Mouse (Mus musculus) stomach, embryonic 14.5 days (tissue): ENCODE results near the gene Psmb7. TPM values are rescaled to one million over a fixed set of nuclear protein-coding genes. Genes with fewer than 3 reads are reported as not detected.

Experiments
- ATAC-seq: fragments of 200-750 bp; cut with Nextera tagmentation; 2 replicates; pipeline ENCODE4 v1.8.0; 2017; ENCODE audit warnings: low read depth, moderate TSS enrichment; ENCODE audit not compliant: insufficient number of reproducible peaks, insufficient read depth, low FRiP score
- H3K27ac ChIP-seq: fragments of 300-500 bp; sonication (generic); 2 replicates; pipeline ENCODE4 v1.5.1; 2014; ENCODE audit warnings: mild to moderate bottlenecking, low read length, moderate library complexity, mixed read lengths
- H3K27me3 ChIP-seq: fragments of 300-500 bp; sonication (generic); 2 replicates; pipeline ENCODE4 v1.6.1; 2014; ENCODE audit warnings: low read length, control low read depth, mixed read lengths; ENCODE audit not compliant: control insufficient read depth, insufficient read depth
- H3K36me3 ChIP-seq: fragments of 300-500 bp; sonication (generic); 2 replicates; pipeline ENCODE4 v1.6.1; 2014; ENCODE audit warnings: mild to moderate bottlenecking, control low read depth, low read length, moderate library complexity, mixed read lengths; ENCODE audit not compliant: control insufficient read depth, insufficient read depth
- H3K4me1 ChIP-seq: fragments of 300-500 bp; sonication (generic); 2 replicates; pipeline ENCODE4 v1.6.1; 2014; ENCODE audit warnings: low read length, control low read depth, mixed read lengths; ENCODE audit not compliant: control insufficient read depth, insufficient read depth
- H3K4me2 ChIP-seq: fragments of 300-500 bp; sonication (generic); replicated peaks from 2 replicates; pipeline ENCODE4 v1.6.1; 2014; ENCODE audit warnings: low read depth, low read length, control low read depth
- H3K4me3 ChIP-seq: fragments of 300-500 bp; sonication (generic); 2 replicates; pipeline ENCODE4 v1.5.1; 2014; ENCODE audit warnings: low read depth, low read length, control low read depth
- H3K9ac ChIP-seq: fragments of 300-500 bp; sonication (generic); replicated peaks from 2 replicates; pipeline ENCODE4 v1.6.1; 2014; ENCODE audit warnings: low read depth, mild to moderate bottlenecking, control low read depth, low read length, moderate library complexity, mixed read lengths
- H3K9me3 ChIP-seq: fragments of 300-500 bp; sonication (generic); 2 replicates; pipeline ENCODE4 v1.6.1; 2016; ENCODE audit warnings: low read depth, low read length, control low read depth; ENCODE audit not compliant: control insufficient read depth
- WGBS: fragments of 180-500 bp; shearing (Covaris S2); extraction: QIAGEN DNeasy Blood & Tissue Kit; methylation state at CpG from one replicate; pipeline ENCODE4 v1.1.7; 2014; 5-methylcytosine and 5-hydroxymethylcytosine counted together
- polyA plus RNA-seq: library from polyadenylated mRNA; unstranded; fragments of >200 nt; fragmentation: Nextera tagmentation; extraction: Ambion mirVana; gene quantifications from 2 replicates; pipeline ENCODE4 v1.2.1, GENCODE M21; 2014

Psmb7 gene
- polyA plus RNA-seq, 1 experiment from 2014 or later: 242 TPM

DNA sequence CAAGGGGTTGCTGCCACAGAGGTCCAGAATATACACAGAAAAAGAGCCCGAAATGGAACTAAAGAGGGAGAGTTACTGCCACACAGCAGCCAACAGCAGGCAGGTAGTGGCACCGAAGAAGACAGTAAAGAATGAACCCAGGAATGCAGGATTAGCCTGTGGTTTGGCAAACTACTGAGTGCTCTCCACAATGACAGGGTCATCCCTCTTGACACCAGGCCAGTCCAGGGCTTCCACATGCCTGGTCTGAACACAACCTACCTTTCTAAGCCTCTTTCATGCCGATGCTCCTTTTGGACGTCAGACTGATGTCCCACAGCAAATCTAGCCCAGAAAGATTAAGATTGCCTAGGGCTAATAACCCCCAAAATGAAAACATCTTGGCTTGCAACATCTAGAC is 15.1 kb downstream of the Psmb7 start:
- no peaks in the 10 kb centered on the region for H3K27me3 ChIP-seq
- no peak overlapping the region for H3K4me2 ChIP-seq
- no peak overlapping the region for H3K9ac ChIP-seq
- H3K27ac ChIP-seq: no peak overlapping the region
- H3K4me1 ChIP-seq: no peaks in the 10 kb centered on the region
- H3K4me3 ChIP-seq: no peak overlapping the region
- H3K36me3 ChIP-seq: peaks cover 54% of the 10 kb centered on the region
- no peaks in the 10 kb centered on the region for H3K9me3 ChIP-seq
- WGBS: 91% methylated on average over 4 of the region's 4 CpGs
- ATAC-seq: no peak

DNA sequence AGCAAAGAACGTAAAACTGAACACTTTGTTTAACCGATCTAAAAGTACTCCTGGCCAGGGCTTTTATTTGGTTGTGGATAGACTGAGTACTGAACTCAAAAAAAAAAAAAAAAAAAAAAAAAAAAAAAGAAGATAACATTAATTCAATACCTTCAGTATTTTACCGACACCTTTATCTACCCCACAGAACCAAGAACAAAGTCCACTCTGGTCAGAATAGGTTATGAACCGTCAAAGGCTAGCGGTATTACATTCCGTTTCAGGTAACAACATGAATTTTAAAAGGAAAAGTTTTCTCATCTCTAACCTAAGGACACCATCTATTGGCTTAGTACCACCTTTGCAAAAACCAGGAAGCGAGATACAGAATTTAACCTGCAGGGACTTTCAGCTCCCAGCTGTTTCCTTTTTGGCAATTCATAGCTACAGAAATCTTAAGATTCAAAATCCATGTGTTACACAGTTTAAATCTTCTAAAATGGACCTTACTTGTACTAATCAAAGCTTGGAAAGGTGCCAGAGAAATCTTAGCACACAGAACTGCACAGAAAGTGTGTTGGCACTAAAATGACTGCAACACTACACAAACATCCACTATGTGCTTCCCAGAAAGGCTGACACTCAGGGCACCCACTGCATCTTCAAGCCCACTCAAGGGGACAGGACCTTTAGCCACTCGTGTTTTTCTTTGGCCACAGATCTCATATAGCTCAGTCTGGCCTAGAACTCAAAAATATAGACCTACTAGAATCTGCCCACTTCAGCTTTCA is 19.9 kb downstream of the Psmb7 start:
- H3K36me3 ChIP-seq: peaks cover 24% of the 10 kb centered on the region
- ATAC-seq: 0 out of 2 replicates have a peak, but pooled peaks have one; percentile 49

DNA sequence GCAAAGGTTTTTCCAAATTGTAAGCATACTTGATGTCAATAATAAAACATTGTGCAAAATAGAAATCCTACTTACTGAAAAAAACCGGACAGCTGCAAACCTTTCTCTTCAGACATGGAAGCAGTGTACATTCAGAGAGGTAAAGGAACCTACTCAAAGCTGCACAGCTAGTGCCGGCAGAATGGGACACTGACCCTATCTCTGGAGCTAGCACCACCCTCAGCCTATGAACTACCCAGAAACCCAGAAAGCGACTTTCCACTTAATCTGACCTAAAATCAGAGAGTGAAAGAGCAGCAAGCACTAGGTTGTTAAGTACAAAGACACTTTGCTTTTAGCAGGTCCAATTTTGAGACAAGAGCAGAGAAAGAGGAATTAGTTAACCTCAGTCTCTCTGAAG is 20.5 kb downstream of the Psmb7 start:
- Histone ChIP-seq H3K27me3 (no peaks in the 10 kb centered on the region), H3K4me2 (no peak overlapping the region), H3K36me3 (peaks cover 19% of the 10 kb centered on the region), H3K4me3 (no peak overlapping the region), H3K27ac (no peak overlapping the region), H3K4me1 (no peaks in the 10 kb centered on the region), H3K9me3 (no peaks in the 10 kb centered on the region), H3K9ac (no peak overlapping the region)
- 81% methylated on average over 3 of the region's 3 CpGs for WGBS
- no peak for ATAC-seq

More for the DNA sequence above, 19.9 kb downstream of the Psmb7 start:
- Histone ChIP-seq H3K4me1 (no peaks in the 10 kb centered on the region), H3K27me3 (no peaks in the 10 kb centered on the region), H3K4me2 (no peak overlapping the region), H3K9me3 (no peaks in the 10 kb centered on the region), H3K9ac (no peak overlapping the region), H3K4me3 (no peak overlapping the region), H3K27ac (no peak overlapping the region; the same call in 1 of the 2 replicates)
- WGBS: 82% methylated on average over 8 of the region's 8 CpGs

DNA sequence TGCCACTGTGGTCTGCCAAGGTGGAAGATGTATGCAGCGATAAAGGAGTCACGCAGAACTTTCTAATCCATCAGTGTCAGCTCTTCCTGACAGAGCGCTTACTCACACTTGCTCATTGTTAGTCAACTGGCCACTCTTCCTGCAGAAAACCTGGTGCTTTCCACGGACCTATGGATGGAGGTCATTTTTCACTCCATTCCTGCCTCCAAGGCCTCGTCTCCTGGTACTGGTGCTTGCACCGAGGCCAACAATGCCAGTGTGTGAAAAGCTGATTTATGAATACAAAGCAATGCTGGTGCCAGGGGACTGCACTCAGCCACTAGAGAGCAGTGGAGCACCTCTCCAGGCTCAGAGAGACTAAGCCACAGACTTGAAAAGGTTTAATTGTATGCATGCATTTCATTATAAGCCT is 22.3 kb downstream of the Psmb7 start:
- H3K4me1 ChIP-seq: no peaks in the 10 kb centered on the region
- H3K27me3 ChIP-seq: no peaks in the 10 kb centered on the region
- H3K4me2 ChIP-seq: no peak overlapping the region
- ATAC-seq: no peak
- no peak overlapping the region for H3K4me3 ChIP-seq
- peaks cover 25% of the 10 kb centered on the region for H3K36me3 ChIP-seq
- no peak overlapping the region for H3K9ac ChIP-seq
- no peaks in the 10 kb centered on the region for H3K9me3 ChIP-seq
- no peak overlapping the region for H3K27ac ChIP-seq
- whole genome bisulfite sequencing: 61% methylated on average over 6 of the region's 6 CpGs

DNA sequence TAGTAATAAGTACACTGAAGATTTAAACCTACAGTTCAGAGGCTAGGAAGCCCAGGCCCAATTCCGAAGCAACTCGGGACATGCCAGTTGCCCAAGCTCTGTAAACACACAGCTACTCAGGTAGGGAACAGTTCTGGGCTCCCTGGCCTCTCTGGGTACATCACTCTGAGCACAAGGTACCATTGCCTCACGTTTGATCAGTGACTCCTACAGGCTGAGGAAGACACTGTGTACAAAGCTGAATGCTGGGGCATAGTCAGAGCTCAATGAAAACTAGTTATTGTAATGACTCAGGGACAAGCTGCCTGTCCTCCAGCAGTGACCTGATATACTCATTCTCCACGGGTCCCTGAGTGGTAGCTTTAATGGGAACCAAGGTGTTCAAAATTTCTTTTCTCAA is 22.8 kb downstream of the Psmb7 start:
- 81% methylated on average over 4 of the region's 4 CpGs for WGBS
- Histone ChIP-seq H3K9me3 (no peaks in the 10 kb centered on the region), H3K4me3 (no peak overlapping the region), H3K9ac (no peak overlapping the region), H3K27ac (no peak overlapping the region), H3K4me1 (no peaks in the 10 kb centered on the region), H3K4me2 (no peak overlapping the region), H3K36me3 (peaks cover 21% of the 10 kb centered on the region), H3K27me3 (no peaks in the 10 kb centered on the region)
- ATAC-seq: no peak

DNA sequence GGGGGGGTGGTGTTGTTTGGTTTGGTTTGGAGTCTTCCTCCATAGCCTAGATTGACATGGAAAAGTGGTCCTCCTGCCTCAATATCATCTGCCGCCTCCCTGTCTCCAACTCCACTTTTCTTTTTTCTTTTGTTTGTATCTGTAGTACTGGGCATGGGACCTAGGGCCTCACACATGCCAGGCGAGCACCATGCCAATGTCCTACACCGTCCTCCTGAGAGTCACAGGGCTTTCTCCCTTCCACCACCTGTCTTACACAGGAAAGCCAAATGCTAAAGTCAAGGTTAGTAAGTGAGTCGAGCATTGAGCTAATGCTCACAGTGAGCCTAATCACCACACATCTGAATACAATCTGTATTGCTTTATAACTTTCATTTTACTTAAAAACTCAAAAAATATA is 24.1 kb downstream of the Psmb7 start:
- H3K9me3 ChIP-seq: no peaks in the 10 kb centered on the region
- no peaks in the 10 kb centered on the region for H3K4me1 ChIP-seq
- no peak overlapping the region for H3K4me2 ChIP-seq
- no peak overlapping the region for H3K9ac ChIP-seq
- ATAC-seq: no peak
- H3K27me3 ChIP-seq: no peaks in the 10 kb centered on the region
- 93% methylated on average over 4 of the region's 4 CpGs for WGBS
- peaks cover 17% of the 10 kb centered on the region for H3K36me3 ChIP-seq
- H3K27ac ChIP-seq: no peak overlapping the region
- no peak overlapping the region for H3K4me3 ChIP-seq

DNA sequence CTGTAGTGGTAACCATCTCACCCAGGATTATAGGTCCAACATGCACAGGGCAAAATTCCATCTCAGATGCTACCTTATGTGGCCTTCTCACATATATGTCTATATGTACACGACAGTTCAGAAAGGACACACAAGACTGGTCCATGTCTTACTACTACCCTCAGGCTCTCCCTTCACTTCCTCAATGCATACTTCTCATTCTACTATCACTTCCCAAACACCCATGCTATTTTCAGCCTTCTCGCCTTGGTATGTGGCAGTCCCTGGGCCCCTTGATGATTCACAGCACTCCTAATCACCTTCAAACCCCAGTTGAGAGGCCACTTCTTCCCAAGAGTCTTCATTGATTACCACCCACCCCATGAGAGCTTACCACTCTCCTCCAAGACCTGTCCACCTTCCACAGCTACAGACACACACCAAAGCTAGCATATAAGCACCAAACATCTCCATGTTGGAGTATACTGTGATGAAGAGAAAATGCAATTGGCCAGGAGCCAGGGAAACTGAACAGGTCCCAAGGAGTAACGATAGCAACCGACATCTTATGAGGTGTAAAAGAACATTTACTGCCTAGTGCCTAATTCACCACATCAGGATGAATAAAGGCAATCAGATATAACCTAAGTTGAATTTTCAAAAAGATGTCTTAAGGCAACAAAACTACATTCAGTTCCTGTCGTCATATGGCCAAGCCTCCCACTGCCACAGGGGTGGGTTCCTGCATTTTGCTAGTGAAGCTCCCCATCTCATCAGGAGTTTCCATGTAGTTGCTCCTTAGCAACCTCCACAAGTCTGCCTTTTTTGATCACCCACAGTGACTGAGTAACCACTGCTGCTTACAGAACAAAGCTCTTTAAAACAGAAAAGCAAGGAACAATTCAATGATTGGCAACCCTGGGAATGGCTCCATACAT is 26.7 kb downstream of the Psmb7 start:
- 90% methylated on average over 5 of the region's 5 CpGs for WGBS
- H3K9ac ChIP-seq: no peak overlapping the region
- H3K9me3 ChIP-seq: no peaks in the 10 kb centered on the region
- no peak overlapping the region for H3K27ac ChIP-seq
- no peak overlapping the region for H3K4me2 ChIP-seq
- peaks cover 24% of the 10 kb centered on the region for H3K36me3 ChIP-seq
- H3K4me1 ChIP-seq: no peaks in the 10 kb centered on the region
- H3K27me3 ChIP-seq: no peaks in the 10 kb centered on the region
- H3K4me3 ChIP-seq: no peak overlapping the region
- no peak for ATAC-seq

DNA sequence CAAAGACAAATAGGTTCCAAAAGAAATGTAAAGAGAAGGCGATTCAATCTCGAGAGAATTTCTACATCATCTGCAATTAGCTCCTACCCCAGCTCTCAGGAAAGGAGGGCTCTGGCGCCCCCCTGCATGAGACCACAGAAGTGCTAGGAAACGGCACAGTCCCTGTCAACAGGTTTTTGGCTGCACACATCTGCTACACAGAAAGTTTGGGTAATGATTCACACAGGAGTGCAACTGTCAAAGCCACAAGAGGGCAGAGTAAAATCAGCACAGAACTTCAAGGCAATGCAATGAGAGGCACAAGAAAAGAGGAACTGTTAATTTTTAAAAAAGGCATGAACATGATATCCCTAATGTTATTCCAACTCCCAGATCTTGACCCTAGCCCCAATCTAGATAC is 27.8 kb downstream of the Psmb7 start:
- H3K36me3 ChIP-seq: peaks cover 17% of the 10 kb centered on the region
- no peaks in the 10 kb centered on the region for H3K9me3 ChIP-seq
- no peak overlapping the region for H3K4me2 ChIP-seq
- no peaks in the 10 kb centered on the region for H3K4me1 ChIP-seq
- 55% methylated on average over 4 of the region's 4 CpGs for WGBS
- no peak overlapping the region for H3K27ac ChIP-seq
- ATAC-seq: no peak
- H3K4me3 ChIP-seq: no peak overlapping the region
- H3K9ac ChIP-seq: no peak overlapping the region
- H3K27me3 ChIP-seq: no peaks in the 10 kb centered on the region
